Mouse (Mus musculus) brain, embryonic 18.5 days (tissue): Measurements from ENCODE around the gene Relt.

Source experiments
- DNase-seq: peaks from one replicate; pipeline ENCODE4 v3.0.0-alpha.2; 2012; ENCODE audit warnings: low read depth, low spot score

The Relt gene

GRCm38 (mm10) chr7:100862828-100863638 is at the start of gene Relt:
Gene Relt (minus strand): TSS chr7:100863446.
- peak; percentile 76 for DNase-seq

GRCm38 (mm10) chr7:100911791-100912190 is 48.5 kb upstream of the Relt start:
- DNase-seq, result no peak

GRCm38 (mm10) chr7:100911246-100911770 is 48.1 kb upstream of the Relt start:
- DNase-seq, result no peak

GRCm38 (mm10) chr7:100908567-100908966 is 45.3 kb upstream of the Relt start:
- no peak for DNase-seq

- no peak for DNase-seq
Measured at GRCm38 (mm10) chr7:100908061-100908460, 44.8 kb upstream of the Relt start.

- no peak for DNase-seq
Measured at GRCm38 (mm10) chr7:100907231-100907630, 44.0 kb upstream of the Relt start.

- no peak for DNase-seq
Measured at GRCm38 (mm10) chr7:100906029-100906789, 43.0 kb upstream of the Relt start.

GRCm38 (mm10) chr7:100905037-100905436 is 41.8 kb upstream of the Relt start:
- no peak for DNase-seq

- no peak for DNase-seq
Measured at GRCm38 (mm10) chr7:100904612-100905011, 41.4 kb upstream of the Relt start.

- no peak for DNase-seq
Measured at GRCm38 (mm10) chr7:100902451-100903137, 39.3 kb upstream of the Relt start.

GRCm38 (mm10) chr7:100897828-100898227 is 34.6 kb upstream of the Relt start:
- DNase-seq, result no peak

GRCm38 (mm10) chr7:100894833-100895226 is 31.6 kb upstream of the Relt start:
- DNase-seq, result no peak

- peak; percentile 52 for DNase-seq
Measured at GRCm38 (mm10) chr7:100894057-100894832, 31.0 kb upstream of the Relt start.

- DNase-seq, result no peak
Measured at GRCm38 (mm10) chr7:100893249-100894056, 30.2 kb upstream of the Relt start.

GRCm38 (mm10) chr7:100886535-100886934 is 23.3 kb upstream of the Relt start:
- DNase-seq, result no peak

- no peak for DNase-seq
Measured at GRCm38 (mm10) chr7:100884460-100884859, 21.2 kb upstream of the Relt start.

- no peak for DNase-seq
Measured at GRCm38 (mm10) chr7:100881950-100882349, 18.7 kb upstream of the Relt start.

GRCm38 (mm10) chr7:100881531-100881930 is 18.3 kb upstream of the Relt start:
- DNase-seq, result no peak

- no peak for DNase-seq
Measured at GRCm38 (mm10) chr7:100879595-100879994, 16.3 kb upstream of the Relt start.

GRCm38 (mm10) chr7:100876771-100877170 is 13.5 kb upstream of the Relt start:
- no peak for DNase-seq
